Mouse (Mus musculus) small intestine, adult 2 months (tissue): ENCODE results near the gene Ptprd.

Experiments
- CTCF ChIP-seq: fragments of 200-500 bp; IDR thresholded peaks from 2 replicates; pipeline ENCODE4 v1.5.1; 2012; ENCODE audit warnings: low read depth, mild to moderate bottlenecking, control low read depth, inconsistent platforms, low read length, moderate library complexity, mixed read lengths; ENCODE audit not compliant: insufficient replicate concordance, insufficient read length; ENCODE audit errors: extremely low read depth
- POLR2A ChIP-seq: fragments of 200-500 bp; IDR thresholded peaks from 2 replicates; pipeline ENCODE4 v1.6.1; 2012; ENCODE audit warnings: low read depth, mild to moderate bottlenecking, control low read depth, inconsistent platforms, low read length, moderate library complexity

GRCm38 (mm10) chr4:76000258-76000657 is 2211.5 kb downstream of the Ptprd start:
- TF ChIP-seq CTCF (no peak), POLR2A (no peak)
